Mouse (Mus musculus): Measurements from ENCODE around the gene Pkm.

Pkm gene

DNA sequence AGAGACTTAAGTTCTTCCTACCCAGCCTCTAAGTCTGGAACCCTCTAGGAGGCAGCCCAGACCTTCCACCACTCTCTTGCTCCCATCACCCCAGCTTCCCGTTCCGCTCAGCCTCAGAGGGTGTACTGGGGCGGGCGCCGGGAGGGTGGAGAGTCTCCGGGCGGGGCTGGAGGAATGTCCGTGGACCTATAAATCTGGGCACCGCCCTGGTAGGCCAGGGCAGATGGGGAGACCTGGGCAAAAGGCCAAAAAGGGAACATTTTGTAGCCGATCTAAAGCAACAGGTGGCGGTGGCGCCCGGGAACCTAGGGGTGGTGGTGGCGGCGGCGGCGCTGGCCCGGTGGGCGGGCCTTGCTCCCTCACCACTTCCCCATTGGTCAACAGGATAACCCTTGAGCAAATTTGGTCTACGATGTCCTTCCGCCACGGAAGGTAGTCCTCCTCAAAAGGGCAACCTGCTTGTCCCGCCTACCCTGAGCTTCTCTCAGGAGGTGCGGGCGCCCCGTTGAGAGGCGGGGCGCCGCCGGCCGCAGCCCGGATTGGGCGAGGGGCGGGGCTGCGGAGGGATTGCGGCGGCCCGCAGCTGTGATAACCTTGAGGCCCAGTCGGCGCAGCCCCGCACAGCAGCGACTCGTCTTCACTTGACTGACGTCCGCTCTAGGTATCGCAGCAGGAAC lies at the start of gene Pkm:
Gene Pkm (plus strand): TSS at position 411 of the 677 bp plus-strand sequence.
- CTCF ChIA-PET: interaction anchor here (0.6 to 2.1 kb wide), 11 partner anchors 9 to 1200 kb away, joined by 3 to 15 read pairs (median 4); partner anchors contain the start of genes Celf6 (in 1 of the 4) and Gramd2 (in 1 of the 4)
- POLR2A ChIA-PET: interaction anchor here (0.5 to 22.8 kb wide), 173 partner anchors 7 to 1820 kb away, joined by 3 to 1470 read pairs (median 5); partner anchors contain the start of genes Adpgk (in 3 of the 4), Arih1 (in 3 of the 4), Celf6 (in 3 of the 4) and Gramd2 (in 3 of the 4)

DNA sequence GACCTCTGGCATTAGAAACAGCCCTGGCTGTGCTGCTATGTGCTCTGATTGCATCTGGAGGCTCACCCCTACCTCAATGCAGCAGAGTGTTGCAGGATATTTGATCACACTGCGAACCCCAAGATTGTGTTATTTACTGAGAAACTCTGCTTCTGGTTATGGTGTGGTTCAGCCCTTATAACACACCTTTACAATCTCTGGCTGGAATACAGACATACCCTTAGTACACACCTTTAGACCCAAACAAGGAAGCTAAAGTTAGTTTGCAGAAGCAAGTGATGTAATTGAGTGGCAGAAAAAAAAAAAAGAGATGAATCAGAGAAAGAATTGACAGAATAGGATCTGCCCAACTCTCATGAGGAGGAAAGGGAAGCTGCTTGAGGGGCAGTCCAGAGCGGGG lies 45.2 kb upstream of the Pkm start:
- CTCF ChIA-PET: interaction anchor here in 2 of 4 experiments (0.7 kb wide), 2 partner anchors 81 to 631 kb away, joined by 3 to 5 read pairs; no protein-coding TSS in a partner anchor
- POLR2A ChIA-PET: interaction anchor here in 2 of 4 experiments (0.6 to 5.4 kb wide), 6 partner anchors 19 to 1696 kb away, joined by 3 to 42 read pairs (median 4); partner anchors contain the start of gene Pkm (in 2 of the 2)

DNA sequence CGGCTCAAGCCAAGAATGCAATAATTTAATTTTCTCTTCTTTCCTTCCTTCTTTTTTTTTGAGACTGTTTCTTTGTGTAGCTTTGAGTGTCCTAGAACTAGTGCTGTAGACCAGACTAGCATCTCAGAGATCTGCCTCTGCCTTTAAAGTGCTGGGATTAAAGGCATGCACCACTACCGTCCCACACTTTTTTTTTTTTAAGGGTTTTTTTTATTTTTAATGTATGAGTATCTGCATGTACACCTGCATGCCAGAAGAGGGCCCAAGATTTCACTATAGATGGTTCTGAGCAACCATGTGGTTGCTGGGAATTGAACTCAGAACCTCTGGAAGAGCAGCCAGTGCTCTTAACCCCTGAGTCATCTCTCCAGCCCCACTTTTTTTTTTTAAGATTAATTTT lies 40.4 kb upstream of the Pkm start:
- CTCF ChIA-PET: no interaction called here
- POLR2A ChIA-PET: interaction anchor here in 2 of 4 experiments (1.2 to 5.7 kb wide), 5 partner anchors 13 to 60 kb away, joined by 3 to 68 read pairs (median 10); partner anchors contain the start of gene Pkm (in 2 of the 2)

DNA sequence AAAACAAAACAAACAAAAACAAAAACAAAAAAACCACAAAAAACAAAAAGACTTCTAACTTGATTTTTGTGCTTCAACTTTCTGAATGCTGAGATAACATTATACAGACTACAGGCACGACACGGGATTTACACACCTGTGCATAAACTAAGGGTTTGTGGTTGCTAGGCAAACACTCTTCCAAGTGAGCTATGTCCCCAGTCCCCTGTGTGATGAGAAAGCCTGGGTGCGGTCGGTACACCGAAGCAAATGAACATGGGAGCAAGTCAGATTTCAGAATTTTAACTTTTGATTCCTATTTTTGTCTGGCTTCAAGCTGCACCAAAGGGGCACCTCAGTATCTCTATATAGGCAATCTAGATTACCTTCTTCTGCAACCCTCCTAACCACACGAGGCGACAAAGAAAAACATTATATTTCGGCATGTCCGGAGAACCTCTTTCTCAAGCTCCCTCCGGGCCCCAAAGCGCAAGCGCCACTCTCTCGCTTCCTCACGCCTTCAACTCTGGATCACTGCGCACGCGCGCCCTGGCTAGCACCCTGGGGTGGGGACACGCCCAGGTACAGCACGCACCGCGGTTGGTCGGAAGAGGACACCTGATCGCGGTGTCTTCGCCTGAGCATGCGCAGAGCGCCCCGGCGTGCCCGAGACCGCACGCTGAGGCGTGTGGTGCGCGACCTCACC lies 39.4 kb upstream of the Pkm start, which contains the start of gene Parp6:
Gene Parp6 (plus strand): TSS at position 663 of the 685 bp plus-strand sequence.
- POLR2A ChIA-PET: interaction anchor here (0.5 to 5.7 kb wide), 30 partner anchors 12 to 1732 kb away, joined by 3 to 68 read pairs (median 4); partner anchors contain the start of genes Pkm (in 4 of the 4), Adpgk (in 1 of the 4), Celf6 (in 1 of the 4) and Gramd2 (in 1 of the 4)
- CTCF ChIA-PET: interaction anchor here in 3 of 4 experiments (0.5 to 2.5 kb wide), 6 partner anchors 15 to 1130 kb away, joined by 3 to 7 read pairs (median 4); partner anchors contain the start of gene Bbs4 (in 1 of the 3)

- ChIA-PET CTCF (interaction anchor here in 2 of 4 experiments (0.9 to 2.5 kb wide), 4 partner anchors 16 to 51 kb away, joined by 3 to 7 read pairs (median 4); no protein-coding TSS in a partner anchor), POLR2A (interaction anchor here (0.5 to 5.7 kb wide), 34 partner anchors 11 to 1731 kb away, joined by 3 to 68 read pairs (median 4); partner anchors contain the start of genes Pkm (in 3 of the 4), Celf6 (in 2 of the 4), Gramd2 (in 1 of the 4) and Hexa (in 1 of the 4))
Measured at GRCm38 (mm10) chr9:59617307-59617973, 38.7 kb upstream of the Pkm start.

DNA sequence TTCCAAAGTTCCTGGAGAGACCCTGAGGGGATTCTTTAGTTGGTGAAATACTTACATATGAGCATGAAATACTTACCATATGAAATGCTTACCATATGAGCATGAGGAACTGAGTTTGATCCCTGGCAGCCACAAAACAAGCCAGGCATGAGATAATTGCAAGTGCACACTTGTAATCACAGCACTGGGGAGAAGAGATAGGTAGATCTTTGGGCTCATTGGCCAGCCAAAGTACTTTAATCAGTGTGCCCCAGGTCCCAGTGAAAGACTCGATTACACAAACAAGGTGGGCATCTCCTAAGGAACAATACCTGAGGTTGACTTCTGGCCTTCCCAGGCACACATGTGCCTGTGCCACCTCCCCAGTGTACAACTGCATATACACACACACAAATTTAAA lies 17.8 kb upstream of the Pkm start:
- CTCF ChIA-PET: interaction anchor here in 2 of 4 experiments (0.7 to 1.1 kb wide), 2 partner anchors 42 to 1362 kb away, joined by 3 to 4 read pairs; no protein-coding TSS in a partner anchor

DNA sequence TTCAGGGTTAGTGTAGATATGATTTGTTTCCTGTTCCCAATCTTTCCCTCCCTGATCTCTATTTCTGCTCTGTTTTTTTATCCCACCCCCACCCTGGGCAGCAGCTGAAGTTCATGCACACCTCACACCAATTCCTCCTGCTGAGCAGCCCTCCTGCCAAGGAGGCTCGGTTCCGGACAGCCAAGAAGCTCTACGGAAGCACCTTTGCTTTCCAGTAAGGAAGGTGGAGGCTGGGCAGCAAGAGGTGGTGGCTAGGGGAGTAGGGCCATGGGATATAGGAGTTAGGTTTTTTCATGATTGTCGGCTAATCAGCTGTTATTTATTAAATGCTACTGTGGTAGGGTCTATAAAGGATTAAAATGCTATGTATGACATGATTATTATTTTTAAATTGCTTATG lies 16.2 kb upstream of the Pkm start:
- CTCF ChIA-PET: no interaction called here
- POLR2A ChIA-PET: interaction anchor here (0.6 to 14.5 kb wide), 15 partner anchors 8 to 421 kb away, joined by 3 to 185 read pairs (median 4); partner anchors contain the start of gene Pkm (in 3 of the 4)

More for the DNA sequence above, 17.8 kb upstream of the Pkm start:
- POLR2A ChIA-PET: interaction anchor here in 2 of 4 experiments (1.1 to 14.5 kb wide), 3 partner anchors 18 to 21 kb away, joined by 4 to 185 read pairs (median 29); partner anchors contain the start of gene Pkm (in 2 of the 2)

- ChIA-PET POLR2A (interaction anchor here in 2 of 4 experiments (1.1 to 14.5 kb wide), 5 partner anchors 10 to 28 kb away, joined by 3 to 185 read pairs (median 4); partner anchors contain the start of gene Pkm (in 2 of the 2)), CTCF (no interaction called here)
Measured at GRCm38 (mm10) chr9:59641320-59641719, 14.8 kb upstream of the Pkm start.

DNA sequence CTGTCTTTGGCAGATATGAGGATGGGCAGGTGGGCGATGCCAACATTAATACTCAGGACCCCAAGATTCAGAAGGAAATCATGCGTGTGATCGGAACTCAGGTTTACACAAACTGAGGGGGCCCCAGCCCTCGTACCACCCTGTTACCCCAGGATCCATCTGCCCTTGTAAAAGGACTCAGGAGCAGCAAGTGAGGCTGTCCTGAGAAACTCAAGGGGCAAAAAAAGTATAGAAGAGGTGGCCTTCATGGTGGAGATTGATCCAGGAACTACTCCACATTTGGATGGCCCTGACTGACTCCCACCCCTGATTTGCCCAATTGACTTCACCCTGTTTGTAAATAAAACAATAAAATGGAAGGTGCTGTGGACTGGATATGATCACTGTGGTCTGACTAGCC lies 6.3 kb upstream of the Pkm start:
- CTCF ChIA-PET: no interaction called here
- POLR2A ChIA-PET: interaction anchor here in 1 of 4 experiments (1.0 to 22.8 kb wide), 3 partner anchors 7 to 75 kb away, joined by 3 to 1470 read pairs (median 13); partner anchors contain the start of genes Gramd2 and Pkm

- POLR2A ChIA-PET: interaction anchor here (0.5 to 22.8 kb wide), 41 partner anchors 8 to 362 kb away, joined by 3 to 1470 read pairs (median 3); partner anchors contain the start of genes Celf6 (in 2 of the 4), Adpgk (in 1 of the 4), Gramd2 (in 1 of the 4) and Hexa (in 1 of the 4)
- CTCF ChIA-PET: interaction anchor here in 1 of 4 experiments (1.2 kb wide), 1 partner anchor 16 kb away, joined by 4 read pairs; no protein-coding TSS in a partner anchor
Measured at GRCm38 (mm10) chr9:59653371-59653770, 2.8 kb upstream of the Pkm start.

- CTCF ChIA-PET: no interaction called here
- POLR2A ChIA-PET: interaction anchor here in 2 of 4 experiments (1.2 to 22.8 kb wide), 5 partner anchors 10 to 69 kb away, joined by 3 to 1470 read pairs (median 185); partner anchors contain the start of gene Gramd2 (in 1 of the 2)
Measured at GRCm38 (mm10) chr9:59654450-59654983, 1.7 kb upstream of the Pkm start.

DNA sequence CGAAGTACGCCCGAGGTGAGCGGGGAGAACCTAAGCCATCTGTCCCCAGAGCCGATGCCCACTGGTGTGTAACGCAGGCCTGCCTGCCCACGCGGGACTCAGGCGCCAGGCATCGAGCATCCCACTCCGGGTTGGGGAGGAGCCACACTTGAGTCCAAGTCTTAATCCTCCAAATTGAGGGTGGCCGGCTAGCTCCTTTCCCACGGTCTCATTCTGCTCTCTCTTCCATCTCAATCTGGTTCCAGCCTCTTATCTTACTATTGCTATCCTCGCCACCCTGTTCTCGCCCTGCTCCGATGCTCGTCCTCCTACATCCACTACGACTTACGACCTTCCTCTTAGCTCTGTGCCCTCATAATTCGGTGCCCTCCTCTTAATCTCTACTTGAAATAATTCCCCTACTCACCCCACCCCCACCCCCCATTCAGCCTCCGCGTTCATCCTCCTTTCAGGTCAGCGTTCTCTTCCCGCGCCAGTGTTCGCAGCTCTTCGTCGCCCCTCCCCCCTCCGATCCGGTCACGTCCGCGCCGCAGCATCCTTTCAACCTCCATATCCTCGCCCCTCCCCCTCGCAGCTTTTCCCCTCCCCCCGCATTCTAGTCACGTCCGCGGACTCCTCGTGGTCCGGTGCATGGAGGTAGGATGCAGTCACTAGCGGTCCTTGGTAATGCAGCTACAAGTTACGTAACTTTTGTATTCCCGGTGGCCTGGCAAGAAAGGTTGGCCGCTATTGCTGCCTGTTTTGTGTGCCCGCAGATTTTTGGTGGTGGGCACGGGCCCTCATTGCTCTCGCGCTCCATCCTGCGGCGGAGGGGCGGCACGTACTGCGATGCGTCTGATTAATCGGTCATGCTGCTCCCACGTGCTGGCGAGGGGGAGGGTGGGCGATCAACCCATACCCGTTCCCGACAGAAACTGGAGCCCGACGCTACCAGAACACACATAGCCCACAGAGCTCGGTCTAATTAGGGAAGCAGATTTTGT lies 758 bp downstream of the Pkm start:
- CTCF ChIA-PET: interaction anchor here (0.6 to 3.0 kb wide), 11 partner anchors 8 to 891 kb away, joined by 3 to 26 read pairs (median 4); partner anchors contain the start of gene Gramd2 (in 1 of the 4)
- POLR2A ChIA-PET: interaction anchor here (0.6 to 22.8 kb wide), 174 partner anchors 8 to 1820 kb away, joined by 3 to 1470 read pairs (median 5); partner anchors contain the start of genes Adpgk (in 3 of the 4), Arih1 (in 3 of the 4), Celf6 (in 3 of the 4) and Gramd2 (in 3 of the 4)

DNA sequence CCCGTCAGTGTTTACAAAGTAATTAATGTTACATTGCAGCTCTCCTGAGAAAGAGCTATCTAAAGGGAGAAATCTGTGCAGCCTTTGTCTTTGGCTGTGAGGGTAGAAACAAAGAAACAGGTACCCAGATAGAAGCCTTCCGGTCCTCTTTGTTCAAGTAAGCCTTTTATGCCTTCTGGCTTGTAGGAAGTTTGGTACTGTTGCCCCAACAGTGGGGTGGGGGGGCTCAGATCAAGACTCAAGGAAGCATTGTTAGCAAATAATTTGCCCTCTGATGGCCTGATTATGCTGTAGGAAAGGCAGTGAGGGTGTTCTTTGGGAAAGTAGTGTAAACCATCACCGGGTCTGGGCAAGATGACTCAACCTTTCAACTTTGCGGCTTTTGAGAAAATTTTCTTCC lies 2.0 kb downstream of the Pkm start:
- CTCF ChIA-PET: interaction anchor here in 2 of 4 experiments (2.1 to 3.0 kb wide), 2 partner anchors 10 to 17 kb away, joined by 23 to 26 read pairs; no protein-coding TSS in a partner anchor
- POLR2A ChIA-PET: interaction anchor here in 3 of 4 experiments (0.5 to 22.8 kb wide), 48 partner anchors 9 to 1811 kb away, joined by 3 to 1470 read pairs (median 18); partner anchors contain the start of genes Celf6 (in 3 of the 3), Gramd2 (in 3 of the 3), Adpgk (in 2 of the 3) and Hexa (in 2 of the 3)

DNA sequence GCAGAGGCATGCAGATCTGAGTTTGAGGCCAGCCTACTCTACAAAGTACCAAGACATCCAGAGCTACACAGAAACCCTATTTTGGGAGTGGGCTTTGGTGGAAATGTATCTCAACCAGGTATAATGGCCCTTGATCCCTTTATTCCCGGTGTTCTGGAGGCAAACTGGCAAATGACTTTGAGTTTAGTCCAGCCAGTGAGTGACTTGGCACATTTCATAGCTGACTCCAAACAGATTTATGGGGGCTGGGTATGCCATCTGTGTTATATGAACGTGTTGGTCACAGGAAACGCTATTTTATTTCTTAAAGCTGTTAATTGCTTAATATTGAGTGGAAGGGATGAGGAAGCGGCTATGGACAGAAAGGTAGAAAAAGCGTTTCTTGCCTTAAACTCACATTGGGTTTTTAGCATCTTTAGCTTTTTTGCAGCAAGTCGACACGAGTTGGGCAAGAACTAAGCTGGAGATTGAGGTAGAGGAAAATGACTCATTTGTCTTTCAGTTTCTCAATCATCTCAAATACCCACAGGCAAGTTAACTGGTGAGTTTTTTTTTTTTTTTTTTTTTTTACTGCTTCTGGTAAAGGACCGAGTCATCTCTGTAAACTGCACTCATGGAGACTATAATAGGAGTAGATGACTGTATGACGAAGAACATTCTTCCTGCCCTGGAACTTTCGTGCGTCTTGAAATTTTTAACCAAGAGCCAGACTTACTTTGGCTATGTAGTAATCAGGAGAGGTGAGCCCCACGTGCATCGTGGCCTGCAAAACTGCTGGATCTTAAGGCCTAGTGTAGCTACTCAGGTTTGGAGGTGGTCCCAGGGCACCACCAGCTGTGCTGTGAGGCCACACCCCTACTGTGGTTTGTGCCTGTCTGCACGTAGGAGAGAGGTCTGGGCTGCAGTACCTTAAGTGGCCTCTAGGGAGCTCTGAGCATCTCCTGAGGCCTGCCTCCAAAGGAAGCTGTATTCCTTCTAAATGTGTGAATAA lies 3.2 kb downstream of the Pkm start:
- ChIA-PET CTCF (interaction anchor here (0.6 to 3.0 kb wide), 19 partner anchors 9 to 1411 kb away, joined by 3 to 26 read pairs (median 5); partner anchors contain the start of genes Gramd2 (in 2 of the 4), Myo9a (in 1 of the 4) and Senp8 (in 1 of the 4)), POLR2A (interaction anchor here (0.5 to 22.8 kb wide), 89 partner anchors 8 to 1974 kb away, joined by 3 to 1470 read pairs (median 4); partner anchors contain the start of genes Gramd2 (in 4 of the 4), Adpgk (in 2 of the 4), Celf6 (in 2 of the 4) and Myo9a (in 2 of the 4))

Data from embryonic stem cell, embryonic (primary cell).